Mouse (Mus musculus) limb, embryonic 14.5 days (tissue): ENCODE results near the gene Cybc1. TPM values are rescaled to one million over a fixed set of nuclear protein-coding genes. Genes with fewer than 3 reads are reported as not detected.

Experiments
- ATAC-seq: fragments of 200-750 bp; cut with Nextera tagmentation; 2 replicates; pipeline ENCODE4 v1.8.0; 2017; ENCODE audit warnings: low read depth, moderate number of reproducible peaks, moderate TSS enrichment; ENCODE audit not compliant: low FRiP score
- DNase-seq: peaks from one replicate; pipeline ENCODE4 v3.0.0-alpha.2; 2015; ENCODE audit warnings: low spot score
- H3K27ac ChIP-seq: fragments of 300-500 bp; sonication (generic); replicated peaks from 2 replicates; pipeline ENCODE4 v1.5.1; 2014; ENCODE audit warnings: low read depth, mild to moderate bottlenecking, low read length, moderate library complexity, mixed read lengths
- H3K27me3 ChIP-seq: fragments of 300-500 bp; sonication (generic); 2 replicates; pipeline ENCODE4 v1.6.1; 2014; ENCODE audit warnings: low read length, mixed read lengths; ENCODE audit not compliant: control insufficient read depth, insufficient read depth
- H3K36me3 ChIP-seq: fragments of 300-500 bp; sonication (generic); 2 replicates; pipeline ENCODE4 v1.6.1; 2014; ENCODE audit warnings: mild to moderate bottlenecking, low read length, moderate library complexity, mixed read lengths; ENCODE audit not compliant: control insufficient read depth, insufficient read depth
- H3K4me1 ChIP-seq: fragments of 300-500 bp; sonication (generic); 2 replicates; pipeline ENCODE4 v1.6.1; 2014; ENCODE audit warnings: antibody characterized with exemption, low read length, mixed read lengths; ENCODE audit not compliant: control insufficient read depth, insufficient read depth
- H3K4me2 ChIP-seq: fragments of 300-500 bp; sonication (generic); replicated peaks from 2 replicates; pipeline ENCODE4 v1.6.1; 2014; ENCODE audit warnings: low read depth, mild to moderate bottlenecking, low read length, moderate library complexity; ENCODE audit not compliant: severe bottlenecking
- H3K4me3 ChIP-seq: fragments of 300-500 bp; sonication (generic); replicated peaks from 2 replicates; pipeline ENCODE4 v1.5.1; 2014; ENCODE audit warnings: low read length
- H3K9ac ChIP-seq: fragments of 300-500 bp; sonication (generic); 2 replicates; pipeline ENCODE4 v1.6.1; 2014; ENCODE audit warnings: mild to moderate bottlenecking, low read depth, low read length, moderate library complexity; ENCODE audit not compliant: severe bottlenecking
- H3K9me3 ChIP-seq: fragments of 300-500 bp; sonication (generic); 2 replicates; pipeline ENCODE4 v1.6.1; 2016; ENCODE audit warnings: low read length; ENCODE audit not compliant: control insufficient read depth
- POLR2A ChIP-seq: fragments of 200-500 bp; IDR thresholded peaks from 2 replicates; pipeline ENCODE4 v1.8.0; 2012; ENCODE audit warnings: inconsistent platforms, mild to moderate bottlenecking, moderate library complexity, borderline replicate concordance; ENCODE audit not compliant: insufficient read depth, insufficient read length; ENCODE audit errors: extremely low read depth
- WGBS: fragments of 180-500 bp; shearing (Covaris S2); extraction: QIAGEN DNeasy Blood & Tissue Kit; methylation state at CpG from one replicate; pipeline ENCODE4 v1.1.7; 2014; 5-methylcytosine and 5-hydroxymethylcytosine counted together
- polyA plus RNA-seq, 2 experiments: library from polyadenylated mRNA; depleted of rRNA in 1 of 2; stranded (reverse) in 1 of 2; unstranded in 1 of 2; fragments of >200 nt; fragmentation: Nextera tagmentation in 1 of 2; extraction: Ambion mirVana in 1 of 2; gene quantifications; 2 replicates each; pipeline versions ENCODE4 v1.2.1 to v1.2.3; 2012 to 2014

The Cybc1 gene
- polyA plus RNA-seq, 2 experiments = 41.3 to 47.1 TPM

- DNase-seq (no peak), ATAC-seq (no peak)
- Histone ChIP-seq H3K4me3 (no peak overlapping the region), H3K9ac (no peak overlapping the region), H3K4me2 (no peak overlapping the region), H3K27ac (no peak overlapping the region), H3K36me3 (peaks cover 3% of the 10 kb centered on the region; the same call in 1 of the 2 replicates), H3K9me3 (no peaks in the 10 kb centered on the region), H3K27me3 (no peaks in the 10 kb centered on the region), H3K4me1 (no peaks in the 10 kb centered on the region)
- 48% methylated on average over 3 of the region's 3 CpGs for WGBS
- no peak for TF ChIP-seq POLR2A
Measured at GRCm38 (mm10) chr11:121174234-121174633, 54.9 kb downstream of the Cybc1 start.

- ATAC-seq = no peak
- Histone ChIP-seq H3K4me1 (no peaks in the 10 kb centered on the region), H3K9ac (no peak overlapping the region), H3K27me3 (no peaks in the 10 kb centered on the region), H3K36me3 (no peaks in the 10 kb centered on the region), H3K4me3 (no peak overlapping the region), H3K4me2 (no peak overlapping the region), H3K27ac (no peak overlapping the region), H3K9me3 (no peaks in the 10 kb centered on the region)
- 72% methylated on average over 5 of the region's 5 CpGs for WGBS
- DNase-seq = no peak
- no peak for TF ChIP-seq POLR2A
Measured at GRCm38 (mm10) chr11:121173203-121173602, 55.9 kb downstream of the Cybc1 start.

Other genes starting within 250 kb of the Cybc1 start
- 140 and 148 TPM in 2 replicates for gene Csnk1d, start 238.0 kb downstream of the Cybc1 start, polyA plus RNA-seq (2012; rRNA removed)
- gene Csnk1d, start 238.0 kb downstream of the Cybc1 start, polyA plus RNA-seq (2014; fragmentation: Nextera tagmentation; extraction: Ambion mirVana) = 65.8 and 74.9 TPM in 2 replicates
- 0.36 and 0.69 TPM in 2 replicates for gene Cd7, start 189.9 kb downstream of the Cybc1 start, polyA plus RNA-seq (2012; rRNA removed)
- gene Cd7, start 189.9 kb downstream of the Cybc1 start, polyA plus RNA-seq (2014; fragmentation: Nextera tagmentation; extraction: Ambion mirVana) = 0.19 and 0.21 TPM in 2 replicates
- 0.12 TPM in 1 of 2 replicates, not detected in the other for gene Sectm1b, start 165.8 kb downstream of the Cybc1 start, polyA plus RNA-seq (2012; rRNA removed)
- not detected in 2 replicates for gene Sectm1b, start 165.8 kb downstream of the Cybc1 start, polyA plus RNA-seq (2014; fragmentation: Nextera tagmentation; extraction: Ambion mirVana)
- 1.0 and 1.2 TPM in 2 replicates for gene Sectm1a, start 148.1 kb downstream of the Cybc1 start, polyA plus RNA-seq (2012; rRNA removed)
- gene Sectm1a, start 148.1 kb downstream of the Cybc1 start, polyA plus RNA-seq (2014; fragmentation: Nextera tagmentation; extraction: Ambion mirVana) = 0.76 and 1.3 TPM in 2 replicates
- gene Tex19.2, start 110.6 kb downstream of the Cybc1 start, polyA plus RNA-seq (2012; rRNA removed) = 0.04 TPM in 1 of 2 replicates, not detected in the other
- gene Tex19.2, start 110.6 kb downstream of the Cybc1 start, polyA plus RNA-seq (2014; fragmentation: Nextera tagmentation; extraction: Ambion mirVana) = not detected in 2 replicates
- 0.06 and 0.10 TPM in 2 replicates for gene Tex19.1, start 83.2 kb downstream of the Cybc1 start, polyA plus RNA-seq (2012; rRNA removed)
- not detected in 2 replicates for gene Tex19.1, start 83.2 kb downstream of the Cybc1 start, polyA plus RNA-seq (2014; fragmentation: Nextera tagmentation; extraction: Ambion mirVana)
- 2.1 and 3.1 TPM in 2 replicates for gene Uts2r, start 69.1 kb downstream of the Cybc1 start, polyA plus RNA-seq (2012; rRNA removed)
- gene Uts2r, start 69.1 kb downstream of the Cybc1 start, polyA plus RNA-seq (2014; fragmentation: Nextera tagmentation; extraction: Ambion mirVana) = 1.0 and 1.4 TPM in 2 replicates
- 45.5 and 52.2 TPM in 2 replicates for gene Hexdc, start 24.9 kb downstream of the Cybc1 start, polyA plus RNA-seq (2012; rRNA removed)
- gene Hexdc, start 24.9 kb downstream of the Cybc1 start, polyA plus RNA-seq (2014; fragmentation: Nextera tagmentation; extraction: Ambion mirVana) = 8.4 and 12.5 TPM in 2 replicates
- 12.5 and 12.7 TPM in 2 replicates for gene Ogfod3, start 24.6 kb downstream of the Cybc1 start, polyA plus RNA-seq (2012; rRNA removed)
- 21.8 and 22.4 TPM in 2 replicates for gene Ogfod3, start 24.6 kb downstream of the Cybc1 start, polyA plus RNA-seq (2014; fragmentation: Nextera tagmentation; extraction: Ambion mirVana)
- 44.1 and 52.3 TPM in 2 replicates for gene Narf, start 7.9 kb upstream of the Cybc1 start, polyA plus RNA-seq (2012; rRNA removed)
- gene Narf, start 7.9 kb upstream of the Cybc1 start, polyA plus RNA-seq (2014; fragmentation: Nextera tagmentation; extraction: Ambion mirVana) = 49.4 and 58.5 TPM in 2 replicates
- gene Foxk2, start 30.7 kb upstream of the Cybc1 start, polyA plus RNA-seq (2012; rRNA removed) = 43.7 and 54.2 TPM in 2 replicates
- gene Foxk2, start 30.7 kb upstream of the Cybc1 start, polyA plus RNA-seq (2014; fragmentation: Nextera tagmentation; extraction: Ambion mirVana) = 11.1 and 13.7 TPM in 2 replicates
- 94.5 and 110 TPM in 2 replicates for gene Wdr45b, start 125.1 kb upstream of the Cybc1 start, polyA plus RNA-seq (2012; rRNA removed)
- 113 and 116 TPM in 2 replicates for gene Wdr45b, start 125.1 kb upstream of the Cybc1 start, polyA plus RNA-seq (2014; fragmentation: Nextera tagmentation; extraction: Ambion mirVana)
- 10.8 and 13.0 TPM in 2 replicates for gene Rab40b, start 158.9 kb upstream of the Cybc1 start, polyA plus RNA-seq (2012; rRNA removed)
- 16.8 and 19.0 TPM in 2 replicates for gene Rab40b, start 158.9 kb upstream of the Cybc1 start, polyA plus RNA-seq (2014; fragmentation: Nextera tagmentation; extraction: Ambion mirVana)
- 11.2 and 11.6 TPM in 2 replicates for gene Fn3krp, start 192.1 kb upstream of the Cybc1 start, polyA plus RNA-seq (2012; rRNA removed)
- gene Fn3krp, start 192.1 kb upstream of the Cybc1 start, polyA plus RNA-seq (2014; fragmentation: Nextera tagmentation; extraction: Ambion mirVana) = 7.3 and 7.4 TPM in 2 replicates
- gene Fn3k, start 205.6 kb upstream of the Cybc1 start, polyA plus RNA-seq (2012; rRNA removed) = 1.2 and 1.3 TPM in 2 replicates
- 0.61 and 0.81 TPM in 2 replicates for gene Fn3k, start 205.6 kb upstream of the Cybc1 start, polyA plus RNA-seq (2014; fragmentation: Nextera tagmentation; extraction: Ambion mirVana)
- 43.4 and 45.0 TPM in 2 replicates for gene Tbcd, start 222.6 kb upstream of the Cybc1 start, polyA plus RNA-seq (2012; rRNA removed)
- gene Tbcd, start 222.6 kb upstream of the Cybc1 start, polyA plus RNA-seq (2014; fragmentation: Nextera tagmentation; extraction: Ambion mirVana) = 38.7 and 42.0 TPM in 2 replicates